Mouse (Mus musculus): ENCODE data around the gene Il27ra. TPM values are rescaled to one million over a fixed set of nuclear protein-coding genes. Genes with fewer than 3 reads are reported as not detected.
"Not testable (repeated sequence)": the region's sequence is repeated elsewhere in the genome, so short reads cannot be mapped to it uniquely, and the experiment has no call there.

The Il27ra gene
- polyA plus RNA-seq, 1 experiment from 2014 or later, result 0.79 TPM

GRCm38 (mm10) chr8:83995973-83996372, 46.4 kb downstream of the Il27ra start:
- Histone ChIP-seq H3K4me1 (replicated peaks; ENCODE audit: control insufficient read depth, insufficient read depth, low read length) (peaks cover 19% of the 10 kb centered on the region), H3K9me3 (ENCODE audit: control insufficient read depth, low read length) (no peaks in the 10 kb centered on the region), H3K4me2 (ENCODE audit: low read length) (peak overlapping the region; percentile 86; the same call in 1 of the 2 replicates), H3K27ac (ENCODE audit: low read length) (no peak overlapping the region), H3K4me3 (replicated peaks; ENCODE audit: low read length) (peak overlapping the region; percentile 70; the same call in 1 of the 2 replicates), H3K27me3 (replicated peaks; ENCODE audit: control insufficient read depth, insufficient read depth, low read length) (peaks cover 2% of the 10 kb centered on the region; the same call in 1 of the 2 replicates), H3K9ac (replicated peaks; ENCODE audit: low read depth, low read length) (no peak overlapping the region), H3K36me3 (ENCODE audit: control insufficient read depth, insufficient read depth) (peaks cover 10% of the 10 kb centered on the region)
- ATAC-seq, result no peak
- 10% methylated on average over 12 of the region's 12 CpGs for WGBS

GRCm38 (mm10) chr8:83994030-83994429, 48.4 kb downstream of the Il27ra start:
- Histone ChIP-seq H3K27me3 (replicated peaks; ENCODE audit: control insufficient read depth, insufficient read depth, low read length) (no peaks in the 10 kb centered on the region), H3K9ac (replicated peaks; ENCODE audit: low read depth, low read length) (no peak overlapping the region), H3K4me2 (ENCODE audit: low read length) (no peak overlapping the region), H3K27ac (ENCODE audit: low read length) (no peak overlapping the region), H3K4me1 (replicated peaks; ENCODE audit: control insufficient read depth, insufficient read depth, low read length) (peaks cover 13% of the 10 kb centered on the region), H3K4me3 (replicated peaks; ENCODE audit: low read length) (no peak overlapping the region), H3K36me3 (ENCODE audit: control insufficient read depth, insufficient read depth) (peaks cover 13% of the 10 kb centered on the region), H3K9me3 (ENCODE audit: control insufficient read depth, low read length) (no peaks in the 10 kb centered on the region)
- ATAC-seq, result no peak
- 94% methylated on average over 3 of the region's 3 CpGs for WGBS

GRCm38 (mm10) chr8:83992488-83992887, 49.9 kb downstream of the Il27ra start:
- Histone ChIP-seq H3K27me3 (replicated peaks; ENCODE audit: control insufficient read depth, insufficient read depth, low read length) (no peaks in the 10 kb centered on the region), H3K4me3 (replicated peaks; ENCODE audit: low read length) (no peak overlapping the region), H3K27ac (ENCODE audit: low read length) (no peak overlapping the region), H3K4me1 (replicated peaks; ENCODE audit: control insufficient read depth, insufficient read depth, low read length) (peaks cover 6% of the 10 kb centered on the region; the same call in 1 of the 2 replicates), H3K9me3 (ENCODE audit: control insufficient read depth, low read length) (no peaks in the 10 kb centered on the region), H3K4me2 (ENCODE audit: low read length) (no peak overlapping the region), H3K9ac (replicated peaks; ENCODE audit: low read depth, low read length) (no peak overlapping the region), H3K36me3 (ENCODE audit: control insufficient read depth, insufficient read depth) (peaks cover 13% of the 10 kb centered on the region)
- WGBS, result 94% methylated on average over 2 of the region's 2 CpGs
- no peak for ATAC-seq

GRCm38 (mm10) chr8:83990170-83990569, 52.2 kb downstream of the Il27ra start:
- Histone ChIP-seq H3K27me3 (replicated peaks; ENCODE audit: control insufficient read depth, insufficient read depth, low read length) (no peaks in the 10 kb centered on the region), H3K27ac (ENCODE audit: low read length) (no peak overlapping the region), H3K9ac (replicated peaks; ENCODE audit: low read depth, low read length) (no peak overlapping the region), H3K36me3 (ENCODE audit: control insufficient read depth, insufficient read depth) (peaks cover 31% of the 10 kb centered on the region), H3K4me2 (ENCODE audit: low read length) (no peak overlapping the region), H3K4me3 (replicated peaks; ENCODE audit: low read length) (no peak overlapping the region), H3K4me1 (replicated peaks; ENCODE audit: control insufficient read depth, insufficient read depth, low read length) (no peaks in the 10 kb centered on the region), H3K9me3 (ENCODE audit: control insufficient read depth, low read length) (no peaks in the 10 kb centered on the region)
- 95% methylated on average over 14 of the region's 14 CpGs for WGBS
- no peak for ATAC-seq

- H3K4me3 ChIP-seq (replicated peaks; ENCODE audit: low read length), result no peak overlapping the region
- H3K4me1 ChIP-seq (replicated peaks; ENCODE audit: control insufficient read depth, insufficient read depth, low read length), result no peaks in the 10 kb centered on the region
Observed at GRCm38 (mm10) chr8:83989243-83989642, 53.1 kb downstream of the Il27ra start.

GRCm38 (mm10) chr8:83983222-83983621, 59.2 kb downstream of the Il27ra start:
- WGBS, result 87% methylated on average over 2 of the region's 2 CpGs
- not testable (repeated sequence) for ATAC-seq; H3K9me3 ChIP-seq (ENCODE audit: control insufficient read depth, low read length); H3K27me3 ChIP-seq (replicated peaks; ENCODE audit: control insufficient read depth, insufficient read depth, low read length); H3K27ac ChIP-seq (ENCODE audit: low read length); H3K4me2 ChIP-seq (ENCODE audit: low read length); H3K4me3 ChIP-seq (replicated peaks; ENCODE audit: low read length); H3K4me1 ChIP-seq (replicated peaks; ENCODE audit: control insufficient read depth, insufficient read depth, low read length); H3K9ac ChIP-seq (replicated peaks; ENCODE audit: low read depth, low read length)
- peaks cover 40% of the 10 kb centered on the region for H3K36me3 ChIP-seq (ENCODE audit: control insufficient read depth, insufficient read depth)

More at GRCm38 (mm10) chr8:83989243-83989642, 53.1 kb downstream of the Il27ra start:
- 87% methylated on average over 7 of the region's 7 CpGs for WGBS
- ATAC-seq, result no peak
- no peak overlapping the region for H3K9ac ChIP-seq (replicated peaks; ENCODE audit: low read depth, low read length)
- no peak overlapping the region for H3K27ac ChIP-seq (ENCODE audit: low read length)
- peaks cover 33% of the 10 kb centered on the region for H3K36me3 ChIP-seq (ENCODE audit: control insufficient read depth, insufficient read depth)
- H3K9me3 ChIP-seq (ENCODE audit: control insufficient read depth, low read length), result no peaks in the 10 kb centered on the region
- H3K4me2 ChIP-seq (ENCODE audit: low read length), result no peak overlapping the region
- H3K27me3 ChIP-seq (replicated peaks; ENCODE audit: control insufficient read depth, insufficient read depth, low read length), result no peaks in the 10 kb centered on the region

- H3K9ac ChIP-seq (replicated peaks; ENCODE audit: low read depth, low read length), result no peak overlapping the region
- H3K4me2 ChIP-seq (ENCODE audit: low read length), result no peak overlapping the region
- H3K4me3 ChIP-seq (replicated peaks; ENCODE audit: low read length), result no peak overlapping the region
- WGBS, result 97% methylated on average over 4 of the region's 4 CpGs
- no peak overlapping the region for H3K27ac ChIP-seq (ENCODE audit: low read length)
- no peak for ATAC-seq
- no peaks in the 10 kb centered on the region for H3K27me3 ChIP-seq (replicated peaks; ENCODE audit: control insufficient read depth, insufficient read depth, low read length)
- peaks cover 6% of the 10 kb centered on the region for H3K4me1 ChIP-seq (replicated peaks; ENCODE audit: control insufficient read depth, insufficient read depth, low read length)
- no peaks in the 10 kb centered on the region for H3K9me3 ChIP-seq (ENCODE audit: control insufficient read depth, low read length)
- H3K36me3 ChIP-seq (ENCODE audit: control insufficient read depth, insufficient read depth), result peaks cover 40% of the 10 kb centered on the region
Observed at GRCm38 (mm10) chr8:83982449-83982848, 59.9 kb downstream of the Il27ra start.

DNA sequence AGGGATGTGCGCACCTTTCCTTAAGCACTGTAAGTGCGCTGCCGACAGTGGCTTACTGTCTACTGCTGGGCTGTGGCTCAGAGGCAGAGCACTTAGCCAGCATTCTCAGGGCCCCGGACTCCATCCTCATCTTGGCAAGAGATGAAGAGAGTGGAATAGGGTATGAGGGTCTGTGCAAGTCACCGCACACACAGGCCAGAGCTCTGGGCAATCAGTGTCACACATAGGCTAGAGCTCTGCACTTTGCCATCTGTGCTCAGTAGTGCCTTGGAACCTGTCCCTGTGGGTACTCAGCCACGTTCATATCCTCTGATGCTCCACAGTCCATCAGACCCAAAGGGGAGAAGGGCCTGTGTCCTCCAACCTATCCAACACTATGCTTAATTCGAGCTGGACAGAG, 60.9 kb downstream of the Il27ra start:
- ATAC-seq, result no peak
- Histone ChIP-seq H3K4me2 (ENCODE audit: low read length) (no peak overlapping the region), H3K27ac (ENCODE audit: low read length) (no peak overlapping the region), H3K27me3 (replicated peaks; ENCODE audit: control insufficient read depth, insufficient read depth, low read length) (no peaks in the 10 kb centered on the region), H3K36me3 (ENCODE audit: control insufficient read depth, insufficient read depth) (peaks cover 33% of the 10 kb centered on the region), H3K4me3 (replicated peaks; ENCODE audit: low read length) (no peak overlapping the region), H3K9ac (replicated peaks; ENCODE audit: low read depth, low read length) (no peak overlapping the region), H3K4me1 (replicated peaks; ENCODE audit: control insufficient read depth, insufficient read depth, low read length) (peaks cover 6% of the 10 kb centered on the region), H3K9me3 (ENCODE audit: control insufficient read depth, low read length) (no peaks in the 10 kb centered on the region)
- WGBS, result 91% methylated on average over 7 of the region's 7 CpGs

DNA sequence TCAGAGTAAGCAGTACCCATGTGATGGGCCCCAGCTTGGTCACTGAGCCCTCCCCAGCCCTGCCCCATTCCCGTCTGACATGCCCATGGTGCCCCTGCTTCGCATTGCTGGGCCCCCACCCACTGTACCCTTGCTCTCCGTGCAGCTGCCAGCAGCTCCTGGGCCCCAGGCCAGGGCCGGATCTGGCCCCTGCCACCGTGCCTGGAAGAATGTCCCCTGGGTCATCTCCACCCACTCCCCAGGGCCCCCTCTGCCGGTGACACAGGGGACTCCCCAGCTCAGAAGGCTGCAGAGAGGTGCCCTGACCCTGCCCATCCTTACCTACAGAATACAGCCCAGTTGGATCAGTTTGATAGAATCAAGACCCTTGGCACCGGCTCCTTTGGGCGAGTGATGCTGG, 61.5 kb downstream of the Il27ra start:
- Histone ChIP-seq H3K9ac (replicated peaks; ENCODE audit: low read depth, low read length) (no peak overlapping the region), H3K27ac (ENCODE audit: low read length) (no peak overlapping the region), H3K4me3 (replicated peaks; ENCODE audit: low read length) (no peak overlapping the region), H3K9me3 (ENCODE audit: control insufficient read depth, low read length) (no peaks in the 10 kb centered on the region), H3K36me3 (ENCODE audit: control insufficient read depth, insufficient read depth) (peaks cover 26% of the 10 kb centered on the region), H3K27me3 (replicated peaks; ENCODE audit: control insufficient read depth, insufficient read depth, low read length) (no peaks in the 10 kb centered on the region), H3K4me1 (replicated peaks; ENCODE audit: control insufficient read depth, insufficient read depth, low read length) (peaks cover 6% of the 10 kb centered on the region), H3K4me2 (ENCODE audit: low read length) (no peak overlapping the region)
- 80% methylated on average over 8 of the region's 8 CpGs for WGBS
- ATAC-seq, result no peak

Data from forebrain, embryonic 16.5 days (tissue).